29 mouse cellular contexts compared by ENCODE assay signal in the genomic region with DNA sequence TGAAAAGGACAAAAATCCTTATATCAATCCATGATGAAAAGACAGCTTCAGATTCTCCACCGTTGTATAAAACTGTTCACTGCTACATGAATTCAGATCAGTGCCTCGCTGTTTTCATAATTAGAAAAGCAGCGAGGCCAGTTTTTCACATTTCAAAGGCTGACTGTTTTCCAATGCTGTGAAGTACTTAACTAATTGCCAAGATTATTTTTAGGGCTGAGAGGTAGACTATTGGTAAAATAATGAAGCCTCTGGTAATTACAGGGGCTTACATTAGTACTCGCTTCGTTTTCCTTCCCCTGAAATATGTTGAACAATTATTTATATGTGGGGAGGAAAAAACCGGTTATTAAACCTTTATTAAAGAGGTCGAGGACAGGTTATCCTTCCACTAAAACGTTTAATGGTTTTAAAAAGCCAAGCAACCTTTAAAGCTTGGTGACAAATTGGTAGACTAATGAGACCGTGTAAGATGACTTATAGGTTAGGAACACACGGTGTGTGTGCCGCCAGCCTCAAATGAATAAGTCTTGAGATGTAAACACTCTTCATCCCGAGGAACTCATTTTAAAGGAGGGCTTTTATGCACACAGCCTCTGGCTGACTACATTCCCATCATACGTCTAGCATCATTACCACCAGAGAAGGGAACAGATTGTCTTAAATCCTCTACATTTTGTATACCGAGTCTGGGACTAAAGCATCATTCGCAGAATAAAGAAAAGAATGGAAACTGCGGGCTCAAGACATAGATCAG.
DNase-seq lines count a peak whose midpoint lies in the region; ATAC-seq and TF ChIP-seq lines count a peak whose summit lies in the region.
"Had no signal": no experiment of that assay in that cellular context is flagged by ENCODE, and none has a peak within 500 bp of the region (broad histone marks: within the 10 kb centered on the region; RNA-seq: fewer than 3 reads in every experiment).

No protein-coding gene starts in this region.

- no peak overlapping the region for H3K4me3 ChIP-seq in forebrain, embryonic 11.5 days (ENCODE audit: low read depth, low read length)
- H3K4me3 ChIP-seq in forebrain, embryonic 10.5 days = no peak overlapping the region
- no peak overlapping the region for H3K4me3 ChIP-seq in limb, embryonic 11.5 days (ENCODE audit: low read depth, low read length)
- no peak overlapping the region for H3K4me3 ChIP-seq in limb, embryonic 10.5 days
- no peak overlapping the region for H3K4me3 ChIP-seq in forebrain, embryonic 15.5 days
- no peak overlapping the region for H3K4me3 ChIP-seq in intestine, embryonic 15.5 days (replicated peaks)
- H3K4me3 ChIP-seq: heart, adult 2 months; heart, embryonic 12.5 days; hindbrain, embryonic 13.5 days; left cerebral cortex, adult 2 months; liver, embryonic 12.5 days; neural tube, embryonic 15.5 days had no signal

- no peak overlapping the region for H3K9ac ChIP-seq in forebrain, embryonic 11.5 days (ENCODE audit: low read length)
- no peak overlapping the region for H3K9ac ChIP-seq in limb, embryonic 11.5 days (ENCODE audit: low read length)
- no peak overlapping the region for H3K9ac ChIP-seq in forebrain, embryonic 15.5 days (replicated peaks)
- H3K9ac ChIP-seq in intestine, embryonic 15.5 days = no peak overlapping the region
- H3K9ac ChIP-seq: heart, embryonic 12.5 days; hindbrain, embryonic 13.5 days; liver, embryonic 12.5 days; liver, postnatal 0 days; neural tube, embryonic 15.5 days had no signal

- H3K27ac ChIP-seq in forebrain, embryonic 11.5 days (ENCODE audit: low read depth, low read length) = no peak overlapping the region
- H3K27ac ChIP-seq in forebrain, embryonic 10.5 days = no peak overlapping the region
- no peak overlapping the region for H3K27ac ChIP-seq in limb, embryonic 11.5 days (replicated peaks; ENCODE audit: low read depth, low read length)
- H3K27ac ChIP-seq in limb, embryonic 10.5 days = no peak overlapping the region
- H3K27ac ChIP-seq in forebrain, embryonic 15.5 days (replicated peaks) = peak overlapping the region; percentile 60
- H3K27ac ChIP-seq in intestine, embryonic 15.5 days = no peak overlapping the region
- H3K27ac ChIP-seq: heart, adult 2 months; hindbrain, embryonic 13.5 days; kidney, postnatal 0 days; left cerebral cortex, adult 2 months; liver, embryonic 12.5 days; neural tube, embryonic 15.5 days had no signal

- DNase-seq in forebrain, embryonic 11.5 days (ENCODE audit: low spot score) = no peak
- no peak for DNase-seq in forebrain, embryonic 10.5 days (ENCODE audit: extremely low spot score, low spot score)
- no peak for DNase-seq in limb, embryonic 11.5 days (ENCODE audit: low spot score)
- DNase-seq in limb, embryonic 10.5 days (ENCODE audit: low spot score) = no peak
- peak; percentile 73 for DNase-seq in brain, embryonic 14.5 days (ENCODE audit: low read depth)
- DNase-seq in urinary bladder, adult 2 months (ENCODE audit: low spot score) = no peak
- DNase-seq: adrenal gland, adult 2 months; cerebellum, adult 8-10 months; cerebellum, postnatal 25 days; heart, adult 2 months; heart, postnatal 4 days; kidney, adult 8-10 months; kidney, postnatal 4 days; liver, postnatal 0 days; lung, postnatal 36 days; retina, postnatal 1 day; spleen, adult 18-20 months; thymus, postnatal 25 days had no signal

- TF ChIP-seq POLR2A in brain, embryonic 14.5 days (IDR thresholded peaks at IDR 0.05; ENCODE audit: borderline replicate concordance, extremely low read depth, insufficient read depth, insufficient read length, poor library complexity, severe bottlenecking) = no peak

- no peaks in the 10 kb centered on the region for H3K9me3 ChIP-seq in forebrain, embryonic 11.5 days (ENCODE audit: control insufficient read depth, low read length)
- H3K9me3 ChIP-seq in forebrain, embryonic 10.5 days = no peaks in the 10 kb centered on the region
- no peaks in the 10 kb centered on the region for H3K9me3 ChIP-seq in limb, embryonic 11.5 days (ENCODE audit: control insufficient read depth, low read length)
- H3K9me3 ChIP-seq in limb, embryonic 10.5 days (replicated peaks) = no peaks in the 10 kb centered on the region
- H3K9me3 ChIP-seq in forebrain, embryonic 15.5 days = no peaks in the 10 kb centered on the region
- no peaks in the 10 kb centered on the region for H3K9me3 ChIP-seq in intestine, embryonic 15.5 days
- H3K9me3 ChIP-seq: heart, embryonic 12.5 days; hindbrain, embryonic 13.5 days; neural tube, embryonic 15.5 days had no signal

- no peaks in the 10 kb centered on the region for H3K36me3 ChIP-seq in forebrain, embryonic 11.5 days (ENCODE audit: control insufficient read depth, insufficient read depth, low read length)
- no peaks in the 10 kb centered on the region for H3K36me3 ChIP-seq in forebrain, embryonic 10.5 days (replicated peaks)
- H3K36me3 ChIP-seq in limb, embryonic 11.5 days (ENCODE audit: control insufficient read depth, insufficient read depth, low read length) = no peaks in the 10 kb centered on the region
- H3K36me3 ChIP-seq in limb, embryonic 10.5 days = no peaks in the 10 kb centered on the region
- H3K36me3 ChIP-seq in forebrain, embryonic 15.5 days = no peaks in the 10 kb centered on the region
- H3K36me3 ChIP-seq in intestine, embryonic 15.5 days = no peaks in the 10 kb centered on the region
- H3K36me3 ChIP-seq: heart, embryonic 12.5 days; hindbrain, embryonic 13.5 days; liver, embryonic 12.5 days; neural tube, embryonic 15.5 days had no signal

- H3K4me1 ChIP-seq in forebrain, embryonic 11.5 days (replicated peaks; ENCODE audit: control insufficient read depth, insufficient read depth, low read length) = no peaks in the 10 kb centered on the region
- peaks cover 9% of the 10 kb centered on the region; the same call in 1 of the 2 replicates for H3K4me1 ChIP-seq in forebrain, embryonic 10.5 days
- H3K4me1 ChIP-seq in limb, embryonic 11.5 days (ENCODE audit: control insufficient read depth, insufficient read depth, low read length) = 0 out of 2 replicates have a peak, but pooled peaks cover 2% of the 10 kb centered on the region
- peaks cover 17% of the 10 kb centered on the region for H3K4me1 ChIP-seq in limb, embryonic 10.5 days
- peaks cover 13% of the 10 kb centered on the region for H3K4me1 ChIP-seq in forebrain, embryonic 15.5 days
- H3K4me1 ChIP-seq in intestine, embryonic 15.5 days (replicated peaks) = no peaks in the 10 kb centered on the region
- H3K4me1 ChIP-seq: heart, embryonic 12.5 days; hindbrain, embryonic 13.5 days; liver, embryonic 12.5 days; neural tube, embryonic 15.5 days had no signal

- no peaks in the 10 kb centered on the region for H3K27me3 ChIP-seq in forebrain, embryonic 11.5 days (ENCODE audit: control insufficient read depth, insufficient read depth, low read length)
- H3K27me3 ChIP-seq in forebrain, embryonic 10.5 days (ENCODE audit: poor library complexity, severe bottlenecking) = no peaks in the 10 kb centered on the region
- H3K27me3 ChIP-seq in limb, embryonic 11.5 days (ENCODE audit: control insufficient read depth, insufficient read depth, low read length) = no peaks in the 10 kb centered on the region
- H3K27me3 ChIP-seq in limb, embryonic 10.5 days (ENCODE audit: low read depth, poor library complexity, severe bottlenecking) = no peaks in the 10 kb centered on the region
- no peaks in the 10 kb centered on the region for H3K27me3 ChIP-seq in forebrain, embryonic 15.5 days
- no peaks in the 10 kb centered on the region for H3K27me3 ChIP-seq in intestine, embryonic 15.5 days (replicated peaks)
- H3K27me3 ChIP-seq: CH12.LX; heart, embryonic 12.5 days; hindbrain, embryonic 13.5 days; liver, embryonic 12.5 days; neural tube, embryonic 15.5 days had no signal

- no peak for TF ChIP-seq CTCF in brain, embryonic 14.5 days (IDR thresholded peaks at IDR 0.05; ENCODE audit: borderline replicate concordance, extremely low read depth, insufficient read depth, insufficient read length)

- H3K4me2 ChIP-seq in forebrain, embryonic 11.5 days (ENCODE audit: low read depth, low read length, severe bottlenecking) = no peak overlapping the region
- H3K4me2 ChIP-seq in limb, embryonic 11.5 days (ENCODE audit: low read depth, severe bottlenecking) = no peak overlapping the region
- peak overlapping the region; percentile 35 for H3K4me2 ChIP-seq in forebrain, embryonic 15.5 days (replicated peaks)
- H3K4me2 ChIP-seq in intestine, embryonic 15.5 days (replicated peaks) = no peak overlapping the region
- H3K4me2 ChIP-seq: heart, embryonic 12.5 days; hindbrain, embryonic 13.5 days; liver, embryonic 12.5 days; neural tube, embryonic 15.5 days had no signal

- WGBS in forebrain, embryonic 11.5 days = 52% methylated on average over 16 of the region's 16 CpGs
- WGBS in forebrain, embryonic 10.5 days = 75% methylated on average over 16 of the region's 16 CpGs
- WGBS in limb, embryonic 11.5 days = 34% methylated on average over 16 of the region's 16 CpGs
- WGBS in limb, embryonic 10.5 days = 58% methylated on average over 16 of the region's 16 CpGs
- WGBS in forebrain, embryonic 15.5 days = 14% methylated on average over 16 of the region's 16 CpGs
- 72% methylated on average over 16 of the region's 16 CpGs for WGBS in intestine, embryonic 15.5 days

- ATAC-seq in forebrain, embryonic 11.5 days (replicated peaks; ENCODE audit: low FRiP score) = peak; percentile 58; the same call in 1 of the 2 replicates
- peak; percentile 39; the same call in 1 of the 2 replicates for ATAC-seq in limb, embryonic 11.5 days (ENCODE audit: insufficient number of reproducible peaks, low FRiP score, low TSS enrichment, low read depth)
- ATAC-seq in forebrain, embryonic 15.5 days (replicated peaks) = peak; percentile 74
- no peak for ATAC-seq in intestine, embryonic 15.5 days
- ATAC-seq: activated CD4-positive, CD25-positive, alpha-beta regulatory T cell, adult 4 months; intestine, embryonic 16.5 days; liver, embryonic 12.5 days; liver, postnatal 0 days had no signal
